Mouse (Mus musculus) CD4-positive, CD25-positive, alpha-beta regulatory T cell, adult 2 months (primary cell): ENCODE data around the gene Edc4.

Experiments used
- DNase-seq: peaks from one replicate; pipeline ENCODE4 v3.0.0-alpha.2; 2012; ENCODE audit warnings: low read depth, low spot score

Gene Edc4

DNA sequence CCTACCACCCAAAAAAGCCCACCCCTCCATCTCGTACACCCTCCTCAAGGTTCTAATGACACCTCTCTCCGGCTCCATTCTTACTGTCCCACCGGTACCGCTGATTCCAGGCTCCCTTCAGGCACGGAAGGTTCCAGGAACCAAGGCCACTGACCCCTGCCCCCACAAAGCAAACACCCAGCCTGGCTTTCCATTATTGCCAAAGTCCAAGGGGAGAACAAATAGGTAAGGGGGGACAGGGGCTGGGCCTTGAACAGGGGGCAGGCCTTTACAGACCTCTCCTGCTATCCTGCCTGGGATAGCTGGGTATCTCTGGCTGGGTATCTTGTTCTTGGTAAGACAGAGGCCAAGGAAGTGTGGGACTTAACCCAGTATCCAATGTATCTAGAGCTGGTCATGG is 61.9 kb downstream of the Edc4 start:
- no peak for DNase-seq

DNA sequence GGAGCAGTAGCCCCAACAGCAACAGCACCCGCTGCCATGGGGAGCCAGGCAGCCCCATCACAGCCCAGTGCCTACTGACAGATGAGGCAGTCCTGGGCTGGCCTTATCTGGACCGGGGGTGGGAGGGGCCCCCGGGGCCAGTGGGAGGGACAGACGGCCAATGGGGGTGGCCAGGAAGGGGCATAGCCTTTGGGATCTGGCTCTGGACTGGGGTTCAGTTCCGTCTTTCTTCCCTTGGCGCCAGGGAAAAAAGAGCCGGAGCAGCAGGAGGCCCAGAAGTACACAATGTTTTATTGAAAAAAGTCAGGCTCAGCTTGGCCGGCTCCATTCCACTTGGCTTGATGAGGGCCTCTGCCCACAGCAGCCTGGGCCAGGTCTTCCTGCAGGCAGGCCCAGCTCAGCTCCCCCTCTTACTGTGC is 62.6 kb downstream of the Edc4 start, which contains the start of gene Lcat:
Gene Lcat (minus strand): TSS at position 62 of the 419 bp plus-strand sequence.
- no peak for DNase-seq
